Mouse (Mus musculus) neural tube, embryonic 15.5 days (tissue): ENCODE results near the gene Vmn1r165. TPM values are rescaled to one million over a fixed set of nuclear protein-coding genes. Genes with fewer than 3 reads are reported as not detected.
"Not testable (repeated sequence)": the region's sequence is repeated elsewhere in the genome, so short reads cannot be mapped to it uniquely, and the experiment has no call there.

Experiments used
- ATAC-seq: fragments of 200-750 bp; cut with Nextera tagmentation; 2 replicates; pipeline ENCODE4 v1.8.0; 2017; ENCODE audit warnings: mild to moderate bottlenecking, moderate TSS enrichment, moderate library complexity; ENCODE audit not compliant: low FRiP score
- H3K27ac ChIP-seq: fragments of 300-500 bp; sonication (generic); replicated peaks from 2 replicates; pipeline ENCODE4 v1.5.1; 2015; ENCODE audit warnings: mild to moderate bottlenecking, inconsistent platforms
- H3K27me3 ChIP-seq: fragments of 300-500 bp; sonication (generic); replicated peaks from 2 replicates; pipeline ENCODE4 v1.6.1; 2015; ENCODE audit warnings: inconsistent platforms
- H3K36me3 ChIP-seq: fragments of 300-500 bp; sonication (generic); 2 replicates; pipeline ENCODE4 v1.6.1; 2015; ENCODE audit warnings: inconsistent platforms
- H3K4me1 ChIP-seq: fragments of 300-500 bp; sonication (generic); 2 replicates; pipeline ENCODE4 v1.6.1; 2015; ENCODE audit warnings: inconsistent platforms
- H3K4me2 ChIP-seq: fragments of 300-500 bp; sonication (generic); 2 replicates; pipeline ENCODE4 v1.6.1; 2015; ENCODE audit warnings: inconsistent platforms, mild to moderate bottlenecking, moderate library complexity
- H3K4me3 ChIP-seq: fragments of 300-500 bp; sonication (generic); replicated peaks from 2 replicates; pipeline ENCODE4 v1.5.1; 2015; ENCODE audit warnings: mild to moderate bottlenecking, inconsistent platforms
- H3K9ac ChIP-seq: fragments of 300-500 bp; sonication (generic); replicated peaks from 2 replicates; pipeline ENCODE4 v1.6.1; 2015; ENCODE audit warnings: mild to moderate bottlenecking, inconsistent platforms
- H3K9me3 ChIP-seq: fragments of 300-500 bp; sonication (generic); replicated peaks from 2 replicates; pipeline ENCODE4 v1.6.1; 2016; ENCODE audit warnings: inconsistent platforms
- WGBS: fragments of 180-500 bp; shearing (Covaris S2); methylation state at CpG from one replicate; pipeline ENCODE4 v1.1.7; 2015; ENCODE audit warnings: mixed read lengths; 5-methylcytosine and 5-hydroxymethylcytosine counted together
- polyA plus RNA-seq: library from polyadenylated mRNA; unstranded; fragments of >200 nt; fragmentation: Nextera tagmentation; extraction: Ambion mirVana; gene quantifications from 2 replicates; pipeline ENCODE4 v1.2.1, GENCODE M21; 2015

Gene Vmn1r165
- polyA plus RNA-seq = not detected in 2 replicates

- not testable (repeated sequence) for H3K4me1 ChIP-seq, ATAC-seq
- no CpG with 5 or more reads among the region's 3 CpGs for WGBS
These were observed at the start of gene Vmn1r165 for GRCm38 (mm10) chr7:23217032-23217431. Vmn1r165 (plus strand) TSS chr7:23217332.

GRCm38 (mm10) chr7:23251582-23251981 is 34.5 kb downstream of the Vmn1r165 start, which contains the start of gene Vmn1r166:
Vmn1r166 (minus strand) TSS chr7:23251682.
- H3K36me3 ChIP-seq, ATAC-seq, H3K27ac ChIP-seq, H3K4me3 ChIP-seq, H3K4me1 ChIP-seq, H3K4me2 ChIP-seq, H3K27me3 ChIP-seq, H3K9me3 ChIP-seq, H3K9ac ChIP-seq: not testable (repeated sequence)
- no CpG with 5 or more reads among the region's 2 CpGs for WGBS

More at GRCm38 (mm10) chr7:23217032-23217431, at the start of gene Vmn1r165:
- not testable (repeated sequence) for H3K27ac ChIP-seq, H3K27me3 ChIP-seq, H3K4me2 ChIP-seq, H3K4me3 ChIP-seq, H3K9me3 ChIP-seq, H3K36me3 ChIP-seq, H3K9ac ChIP-seq

Other genes starting within 250 kb of the Vmn1r165 start
- not detected in 2 replicates for gene Gm4214, start 232.7 kb upstream of the Vmn1r165 start, polyA plus RNA-seq
- not detected in 2 replicates for gene Gm4216, start 197.4 kb upstream of the Vmn1r165 start, polyA plus RNA-seq
- gene Vmn1r163, start 161.8 kb upstream of the Vmn1r165 start, polyA plus RNA-seq = not detected in 2 replicates
- gene Gm8720, start 149.9 kb upstream of the Vmn1r165 start, polyA plus RNA-seq = not detected in 2 replicates
- not detected in 2 replicates for gene Gm10662, start 72.9 kb upstream of the Vmn1r165 start, polyA plus RNA-seq
- not detected in 2 replicates for gene Vmn1r166, start 34.4 kb downstream of the Vmn1r165 start, polyA plus RNA-seq
- gene Gm6902, start 61.6 kb downstream of the Vmn1r165 start, polyA plus RNA-seq = not detected in 2 replicates
- not detected in 2 replicates for gene Nlrp4e, start 83.9 kb downstream of the Vmn1r165 start, polyA plus RNA-seq
- gene Nlrp5, start 168.6 kb downstream of the Vmn1r165 start, polyA plus RNA-seq = not detected in 2 replicates